Comparison of ENCODE assay signal across 18 mouse cellular contexts in the genomic region with DNA sequence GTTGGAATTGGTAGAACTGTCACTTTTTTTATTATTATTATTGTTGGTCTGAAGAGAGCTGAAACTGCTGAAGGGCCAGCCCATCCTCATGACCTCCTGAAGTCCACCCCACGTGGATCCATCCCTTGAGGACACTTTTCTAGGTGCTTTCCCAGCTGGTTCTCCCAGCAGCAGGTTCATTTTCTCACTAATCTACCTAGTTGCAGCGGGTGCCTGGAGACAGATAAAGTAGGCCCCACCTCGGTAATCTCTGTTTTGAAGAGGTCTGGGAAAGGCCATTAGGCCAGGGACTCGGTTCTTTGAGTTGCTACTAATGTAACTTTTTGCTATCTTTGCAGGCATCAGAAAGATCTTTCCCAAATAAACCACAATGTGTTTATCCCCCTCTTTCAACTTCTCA. TPM values are rescaled to one million over a fixed set of nuclear protein-coding genes. Genes with fewer than 3 reads are reported as not detected.
"Had no signal": no experiment of that assay in that cellular context is flagged by ENCODE, and none has a peak within 500 bp of the region (broad histone marks: within the 10 kb centered on the region; RNA-seq: fewer than 3 reads in every experiment).

No protein-coding gene starts in this region.

- H3K9ac ChIP-seq: limb, embryonic 12.5 days; lung, embryonic 15.5 days; midbrain, embryonic 12.5 days; neural tube, embryonic 13.5 days; stomach, embryonic 15.5 days had no signal

- H3K9me3 ChIP-seq: limb, embryonic 12.5 days; lung, embryonic 15.5 days; midbrain, embryonic 12.5 days; neural tube, embryonic 13.5 days; stomach, embryonic 15.5 days had no signal

- H3K36me3 ChIP-seq: limb, embryonic 12.5 days; lung, embryonic 15.5 days; midbrain, embryonic 12.5 days; neural tube, embryonic 13.5 days; stomach, embryonic 15.5 days had no signal

- ATAC-seq: midbrain, embryonic 16.5 days had no signal

- DNase-seq: kidney, adult 11 months; kidney, adult 9 months; kidney, postnatal 36 days; layer of hippocampus, adult 9-11 months; layer of hippocampus, postnatal 36 days; retina, postnatal 1 day; thymus, postnatal 36 days had no signal

- H3K4me3 ChIP-seq: limb, embryonic 12.5 days; lung, embryonic 15.5 days; midbrain, embryonic 12.5 days; neural tube, embryonic 13.5 days; stomach, embryonic 15.5 days had no signal

- H3K27me3 ChIP-seq: lung, embryonic 15.5 days; midbrain, embryonic 12.5 days; neural tube, embryonic 13.5 days; stomach, embryonic 15.5 days had no signal

- H3K27ac ChIP-seq: kidney, postnatal 0 days; limb, embryonic 12.5 days; lung, embryonic 15.5 days; midbrain, embryonic 12.5 days; neural tube, embryonic 13.5 days; stomach, embryonic 15.5 days had no signal

- H3K4me2 ChIP-seq: limb, embryonic 12.5 days; lung, embryonic 15.5 days; midbrain, embryonic 12.5 days; neural tube, embryonic 13.5 days; stomach, embryonic 15.5 days had no signal

- H3K4me1 ChIP-seq: limb, embryonic 12.5 days; lung, embryonic 15.5 days; midbrain, embryonic 12.5 days; neural tube, embryonic 13.5 days; stomach, embryonic 15.5 days had no signal

RNA-seq across cellular contexts. Expression of a gene that starts 18.5 kb away (rescaled TPM):
- total RNA-seq: megakaryocyte-erythroid progenitor cell, adult 5-6 weeks had no signal

RNA-seq across cellular contexts. Expression of a gene that starts 31.2 kb away (rescaled TPM):
- total RNA-seq: liver, adult 2 months; megakaryocyte-erythroid progenitor cell, adult 5-6 weeks had no signal
- polyA plus RNA-seq: kidney, postnatal 0 days; liver, adult 2 months; lung, embryonic 15.5 days; neural tube, embryonic 13.5 days; spleen, adult 2 months; thymus, postnatal 0 days had no signal

RNA-seq across cellular contexts. Expression of a gene that starts 58.9 kb away (rescaled TPM):
- total RNA-seq: liver, adult 2 months; megakaryocyte-erythroid progenitor cell, adult 5-6 weeks had no signal
- polyA plus RNA-seq: liver, adult 2 months; spleen, adult 2 months; thymus, postnatal 0 days had no signal
